Mouse (Mus musculus) brown adipose tissue, adult 24 weeks (tissue): ENCODE measurements around the gene Msi2. TPM values are rescaled to one million over a fixed set of nuclear protein-coding genes. Genes with fewer than 3 reads are reported as not detected.

ENCODE experiments used
- H3K27ac ChIP-seq: fragments of 200-500 bp; replicated peaks from 2 replicates; pipeline ENCODE4 v1.5.1; 2012; ENCODE audit warnings: low read depth, mild to moderate bottlenecking, low read length
- H3K4me1 ChIP-seq: fragments of 200-500 bp; 2 replicates; pipeline ENCODE4 v1.6.1; 2012; ENCODE audit warnings: low read length, mixed read lengths; ENCODE audit not compliant: control insufficient read depth, insufficient read depth, insufficient read length
- H3K4me3 ChIP-seq: fragments of 200-500 bp; 2 replicates; pipeline ENCODE4 v1.5.1; 2012; ENCODE audit warnings: low read depth, mild to moderate bottlenecking, low read length, moderate library complexity; ENCODE audit not compliant: insufficient read depth
- polyA plus RNA-seq: library from polyadenylated mRNA; stranded (reverse); fragments of >200 nt; gene quantifications from 2 replicates; pipeline ENCODE4 v1.2.4, GENCODE M21; 2012; ENCODE audit not compliant: missing spikeins, insufficient read depth, insufficient read length

Msi2 gene
- polyA plus RNA-seq, 1 experiment = 57.2 TPM

DNA sequence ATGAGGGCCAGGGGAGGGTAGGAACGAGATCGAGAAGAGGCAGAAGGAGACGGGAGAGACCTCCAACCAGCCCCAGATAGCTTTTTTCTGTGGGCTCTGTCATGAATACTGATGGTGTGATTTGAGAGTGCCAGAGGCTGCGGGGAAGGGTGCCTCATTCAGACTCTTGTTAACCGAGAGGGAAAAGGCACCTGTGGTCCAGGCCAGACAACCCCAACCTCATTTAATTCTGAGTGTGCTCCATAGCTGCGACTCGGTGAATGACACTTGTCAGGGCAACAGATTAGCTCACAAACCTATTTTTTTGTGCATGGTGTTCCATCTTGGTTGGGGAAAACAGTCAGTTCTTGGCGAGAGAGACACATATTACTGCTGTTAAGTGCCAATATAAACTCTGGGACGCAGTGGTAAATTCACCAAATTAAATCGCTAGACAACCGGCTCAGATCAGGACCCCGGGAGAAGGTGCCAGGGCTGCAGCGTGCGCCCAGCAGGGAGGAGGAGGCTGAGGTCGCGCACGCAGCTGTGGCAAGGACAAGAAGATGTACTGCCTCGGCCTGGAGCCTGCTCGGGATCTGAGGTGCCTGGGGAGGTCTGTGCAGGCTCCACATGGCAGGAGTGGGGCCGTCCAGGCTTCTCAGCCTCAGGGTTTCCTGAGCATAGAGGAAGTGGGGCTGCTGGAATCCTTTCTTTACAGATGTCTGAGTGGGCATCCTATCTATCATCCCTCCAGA is 294.1 kb downstream of the Msi2 start:
- Histone ChIP-seq H3K27ac (no peak overlapping the region), H3K4me3 (no peak overlapping the region), H3K4me1 (0 out of 2 replicates have a peak, but pooled peaks cover 2% of the 10 kb centered on the region)

DNA sequence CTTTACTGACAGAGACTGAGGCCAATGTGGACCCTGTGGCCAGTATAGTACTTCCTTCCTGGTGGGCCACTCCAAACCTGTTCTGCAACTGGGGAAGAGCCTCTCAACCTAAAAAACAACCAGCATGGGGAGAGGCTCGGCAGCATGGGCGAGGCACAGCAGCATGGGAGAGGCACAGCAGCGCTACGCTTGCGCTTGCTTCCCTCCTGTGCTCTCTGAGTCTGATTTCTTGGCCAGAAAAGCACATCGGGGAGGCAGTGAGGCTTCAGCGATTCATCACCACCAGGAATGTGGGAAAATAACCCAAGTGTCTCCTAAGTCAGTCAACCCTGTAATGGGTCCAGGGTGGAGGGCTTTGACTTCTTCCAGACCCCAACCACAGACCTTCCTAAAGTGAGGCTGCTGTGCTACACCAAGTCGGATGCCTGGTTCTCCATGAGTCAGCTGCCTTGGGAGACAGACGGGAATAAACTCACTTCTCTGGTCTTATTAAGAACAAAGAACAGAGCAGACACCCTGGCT is 297.2 kb downstream of the Msi2 start:
- Histone ChIP-seq H3K27ac (no peak overlapping the region), H3K4me3 (no peak overlapping the region), H3K4me1 (0 out of 2 replicates have a peak, but pooled peaks cover 2% of the 10 kb centered on the region)

GRCm38 (mm10) chr11:88419657-88420366 is 298.5 kb downstream of the Msi2 start:
- no peak overlapping the region for H3K4me3 ChIP-seq
- H3K4me1 ChIP-seq = no peaks in the 10 kb centered on the region
- no peak overlapping the region for H3K27ac ChIP-seq

- no peak overlapping the region for H3K4me3 ChIP-seq
- H3K4me1 ChIP-seq = no peaks in the 10 kb centered on the region
- H3K27ac ChIP-seq = no peak overlapping the region
Measured at GRCm38 (mm10) chr11:88419064-88419463, 299.2 kb downstream of the Msi2 start.

DNA sequence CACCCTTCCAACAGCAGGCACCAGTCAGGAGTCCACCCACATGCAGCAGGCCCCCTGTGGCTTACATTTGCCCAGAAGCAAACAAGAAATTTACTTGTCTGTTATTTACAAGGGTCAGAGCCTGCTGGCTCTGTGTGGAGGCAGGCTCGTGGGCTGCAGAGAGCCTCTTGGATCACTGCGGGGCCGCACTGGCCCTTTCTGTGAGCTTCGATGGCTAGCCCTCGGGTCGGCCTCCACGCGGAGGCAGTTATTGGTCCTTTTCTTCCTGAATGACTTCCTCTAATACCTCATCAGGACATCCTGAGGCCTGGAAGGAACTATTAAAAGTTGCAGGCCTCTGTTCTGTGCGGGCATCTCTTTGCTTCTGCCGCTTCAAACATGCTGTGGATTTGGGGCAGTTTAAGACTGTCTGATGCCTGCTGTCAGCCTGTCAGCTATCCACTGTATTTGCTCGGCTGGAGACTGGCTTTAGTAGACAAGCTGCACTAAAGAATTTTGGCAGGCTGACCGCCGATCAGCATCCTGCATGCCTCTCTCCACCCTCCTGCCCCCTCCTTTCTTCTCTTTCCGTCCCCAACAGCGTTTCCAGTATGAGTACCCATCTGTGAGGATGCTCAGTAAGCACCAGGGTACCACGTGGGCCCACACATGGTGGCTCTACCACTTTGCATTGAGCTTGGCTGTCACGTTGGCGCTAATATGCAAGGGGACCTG is 304.0 kb downstream of the Msi2 start:
- no peak overlapping the region for H3K27ac ChIP-seq
- no peak overlapping the region for H3K4me3 ChIP-seq

DNA sequence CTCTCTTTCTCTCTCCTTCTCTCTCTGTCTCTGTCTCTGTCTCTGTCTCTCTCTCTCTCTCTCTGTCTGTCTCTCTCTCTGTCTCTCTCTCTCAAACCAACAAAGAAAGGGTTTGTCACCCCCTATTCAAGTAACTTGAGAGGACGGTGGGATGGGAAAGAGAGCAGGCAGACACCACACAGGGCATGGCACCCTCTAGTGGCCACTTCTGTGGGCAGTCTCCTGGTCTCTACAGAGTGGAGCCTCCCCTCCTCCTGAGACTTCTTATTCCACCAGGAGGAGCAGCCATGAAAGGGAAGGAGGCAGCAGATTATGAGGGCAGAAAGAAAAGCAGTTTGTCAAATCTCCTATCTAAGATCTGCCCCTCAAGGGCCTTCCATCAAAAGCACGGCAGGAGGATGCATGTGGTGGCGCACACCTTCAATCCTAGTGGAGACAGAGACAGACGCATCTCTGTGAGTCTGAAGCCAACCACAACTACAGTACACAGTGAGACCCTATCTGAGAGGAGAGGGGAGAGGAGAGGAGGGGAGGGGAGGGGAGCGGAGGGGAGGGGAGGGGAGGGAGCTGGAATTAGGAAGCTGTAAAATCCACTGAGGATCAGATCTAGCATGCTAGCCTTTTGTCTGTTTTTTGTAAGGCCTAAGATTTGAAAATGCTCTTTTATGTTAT is 305.8 kb downstream of the Msi2 start:
- Histone ChIP-seq H3K4me1 (no peaks in the 10 kb centered on the region), H3K4me3 (no peak overlapping the region)

More for the DNA sequence above, 304.0 kb downstream of the Msi2 start:
- no peaks in the 10 kb centered on the region for H3K4me1 ChIP-seq

DNA sequence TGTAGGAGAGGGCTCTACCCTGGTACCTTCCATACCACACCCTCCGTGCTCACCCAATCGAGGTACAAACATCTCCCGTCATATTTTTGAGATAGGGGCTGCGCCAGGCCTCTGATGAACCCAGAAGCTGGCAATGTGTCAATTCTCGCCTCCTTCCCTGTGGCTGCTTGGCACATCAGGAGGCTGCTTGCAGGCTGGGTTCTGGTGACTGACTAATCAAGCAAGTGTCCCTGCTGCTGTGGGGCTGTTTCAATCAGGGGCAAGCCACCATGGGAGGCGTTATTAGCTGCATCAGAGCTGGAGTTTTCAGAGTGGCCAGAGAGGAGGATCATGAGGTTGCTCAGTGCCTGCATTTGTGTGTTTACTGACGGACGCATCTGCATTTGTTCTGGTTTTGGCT is 310.0 kb downstream of the Msi2 start:
- Histone ChIP-seq H3K4me3 (no peak overlapping the region), H3K4me1 (no peaks in the 10 kb centered on the region), H3K27ac (no peak overlapping the region)

More for the DNA sequence above, 305.8 kb downstream of the Msi2 start:
- H3K27ac ChIP-seq = no peak overlapping the region

- H3K27ac ChIP-seq = no peak overlapping the region
- no peaks in the 10 kb centered on the region for H3K4me1 ChIP-seq
- H3K4me3 ChIP-seq = no peak overlapping the region
Measured at GRCm38 (mm10) chr11:88406408-88406915, 311.9 kb downstream of the Msi2 start.

GRCm38 (mm10) chr11:88404816-88405613 is 313.3 kb downstream of the Msi2 start:
- Histone ChIP-seq H3K27ac (no peak overlapping the region), H3K4me1 (no peaks in the 10 kb centered on the region)

DNA sequence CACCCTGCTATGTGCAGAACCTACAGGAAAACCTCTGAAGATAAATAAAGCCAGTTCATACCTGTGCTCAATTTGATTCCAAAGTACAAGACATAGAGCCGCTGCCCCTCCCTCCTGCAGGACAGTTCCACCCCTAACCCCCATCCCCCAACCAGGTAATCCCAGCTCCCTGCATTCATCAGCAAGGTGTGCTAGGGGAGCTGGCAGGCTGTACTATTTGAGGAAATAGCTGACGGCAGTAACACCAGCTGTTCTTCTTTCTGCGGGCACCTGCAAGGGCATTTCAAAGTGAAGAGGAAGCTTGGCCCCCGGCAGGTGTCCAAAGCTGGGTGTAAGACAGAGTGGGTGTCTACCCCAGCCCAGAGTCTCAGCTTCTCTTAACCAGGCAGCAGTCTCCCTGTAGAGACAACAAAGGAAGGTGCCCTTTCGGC is 314.1 kb downstream of the Msi2 start:
- Histone ChIP-seq H3K4me3 (no peak overlapping the region), H3K27ac (no peak overlapping the region), H3K4me1 (no peaks in the 10 kb centered on the region)

More at GRCm38 (mm10) chr11:88404816-88405613, 313.3 kb downstream of the Msi2 start:
- no peak overlapping the region for H3K4me3 ChIP-seq

DNA sequence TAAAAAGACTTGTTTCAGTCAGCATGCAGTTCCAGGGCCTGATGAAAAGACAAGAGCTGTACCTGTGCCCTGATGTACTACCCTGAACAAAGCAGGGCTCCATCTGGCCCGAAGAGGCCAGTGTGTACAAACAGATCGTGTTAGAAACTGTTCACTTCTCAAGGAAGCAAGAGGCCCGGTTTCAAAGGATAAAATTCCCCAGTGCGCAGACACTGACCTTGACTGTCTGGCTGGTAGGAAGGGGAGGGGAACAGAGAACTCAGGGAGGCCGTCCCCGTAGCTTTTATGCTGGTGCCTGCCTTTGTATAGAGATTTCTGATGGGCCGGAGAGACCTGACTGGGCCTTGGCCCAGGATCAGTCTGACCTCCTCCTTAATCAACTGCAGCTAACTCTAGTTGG is 316.0 kb downstream of the Msi2 start:
- H3K4me3 ChIP-seq = no peak overlapping the region
- no peaks in the 10 kb centered on the region for H3K4me1 ChIP-seq

GRCm38 (mm10) chr11:88401333-88401732 is 317.0 kb downstream of the Msi2 start:
- Histone ChIP-seq H3K4me1 (no peaks in the 10 kb centered on the region), H3K27ac (no peak overlapping the region), H3K4me3 (no peak overlapping the region)

More for the DNA sequence above, 316.0 kb downstream of the Msi2 start:
- H3K27ac ChIP-seq = no peak overlapping the region

DNA sequence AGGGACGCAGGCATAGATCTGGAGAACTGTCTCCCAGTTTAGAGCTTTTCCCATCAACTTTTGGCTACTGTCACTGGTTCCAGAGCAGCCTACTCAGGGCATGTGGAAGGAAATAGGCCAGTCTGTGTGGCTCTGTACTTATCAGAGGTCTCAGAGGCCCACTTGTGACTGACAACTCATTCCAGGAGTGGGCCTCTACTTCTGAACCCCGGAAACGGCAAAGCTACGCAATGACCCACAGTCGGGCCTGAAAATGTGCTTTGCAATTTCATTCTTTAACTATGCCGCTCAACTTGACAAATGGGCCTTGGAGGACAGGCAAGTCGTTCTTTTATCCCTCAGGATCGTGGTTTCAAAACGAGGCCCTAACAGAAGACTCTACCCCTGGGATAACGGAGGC is 317.4 kb downstream of the Msi2 start:
- Histone ChIP-seq H3K4me3 (no peak overlapping the region), H3K27ac (no peak overlapping the region), H3K4me1 (no peaks in the 10 kb centered on the region)

GRCm38 (mm10) chr11:88400235-88400634 is 318.1 kb downstream of the Msi2 start:
- no peak overlapping the region for H3K27ac ChIP-seq
- no peak overlapping the region for H3K4me3 ChIP-seq
- H3K4me1 ChIP-seq = no peaks in the 10 kb centered on the region
